Mouse (Mus musculus): ENCODE data around the gene Adh6a. TPM values are rescaled to one million over a fixed set of nuclear protein-coding genes. Genes with fewer than 3 reads are reported as not detected.

The Adh6a gene
- total RNA-seq (2018; cell fraction: chromatin; rRNA removed): not detected
- total RNA-seq (2018; cell fraction: cytosol; rRNA removed): not detected
- not detected for total RNA-seq (2018; cell fraction: nucleus; rRNA removed)
- polyA plus RNA-seq (2018): not detected in 3 replicates

GRCm38 (mm10) chr3:138312965-138313364 is at the start of gene Adh6a:
Gene Adh6a (plus strand): TSS chr3:138313286.
- Histone ChIP-seq H3K36me3 (ENCODE audit: inconsistent target) (no peaks in the 10 kb centered on the region), H3K4me3 (ENCODE audit: inconsistent target) (no peak within 1 kb of the TSS), H3K79me2 (ENCODE audit: inconsistent target) (no peaks in the 10 kb centered on the region), H3K27ac (no peak within 1 kb of the TSS)
- 91% methylated on average over 5 of the region's 5 CpGs for WGBS (ENCODE audit: missing documents)

- H3K79me2 ChIP-seq (ENCODE audit: inconsistent target): no peaks in the 10 kb centered on the region
- WGBS (ENCODE audit: missing documents): 93% methylated on average over 3 of the region's 3 CpGs
- H3K4me3 ChIP-seq (ENCODE audit: inconsistent target): no peak overlapping the region
- H3K36me3 ChIP-seq (ENCODE audit: inconsistent target): no peaks in the 10 kb centered on the region
- no peak overlapping the region for H3K27ac ChIP-seq
These were observed 48.4 kb upstream of the Adh6a start for GRCm38 (mm10) chr3:138264648-138265047.

GRCm38 (mm10) chr3:138270507-138270906 is 42.6 kb upstream of the Adh6a start:
- no peak overlapping the region for H3K27ac ChIP-seq
- H3K36me3 ChIP-seq (ENCODE audit: inconsistent target): no peaks in the 10 kb centered on the region
- no peak overlapping the region for H3K4me3 ChIP-seq (ENCODE audit: inconsistent target)
- H3K79me2 ChIP-seq (ENCODE audit: inconsistent target): no peaks in the 10 kb centered on the region
- 93% methylated on average over 1 of the region's 1 CpGs for WGBS (ENCODE audit: missing documents)

GRCm38 (mm10) chr3:138271297-138271696 is 41.8 kb upstream of the Adh6a start:
- Histone ChIP-seq H3K79me2 (ENCODE audit: inconsistent target) (no peaks in the 10 kb centered on the region), H3K27ac (no peak overlapping the region), H3K36me3 (ENCODE audit: inconsistent target) (no peaks in the 10 kb centered on the region), H3K4me3 (ENCODE audit: inconsistent target) (no peak overlapping the region)
- 100% methylated on average over 2 of the region's 2 CpGs for WGBS (ENCODE audit: missing documents)

GRCm38 (mm10) chr3:138273080-138273479 is 40.0 kb upstream of the Adh6a start:
- Histone ChIP-seq H3K79me2 (ENCODE audit: inconsistent target) (no peaks in the 10 kb centered on the region), H3K27ac (no peak overlapping the region), H3K4me3 (ENCODE audit: inconsistent target) (no peak overlapping the region), H3K36me3 (ENCODE audit: inconsistent target) (no peaks in the 10 kb centered on the region)
- WGBS (ENCODE audit: missing documents): 94% methylated on average over 7 of the region's 7 CpGs

GRCm38 (mm10) chr3:138275100-138275499 is 38.0 kb upstream of the Adh6a start:
- WGBS (ENCODE audit: missing documents): 88% methylated on average over 3 of the region's 3 CpGs
- H3K79me2 ChIP-seq (ENCODE audit: inconsistent target): no peaks in the 10 kb centered on the region

GRCm38 (mm10) chr3:138282556-138282955 is 30.5 kb upstream of the Adh6a start:
- H3K4me3 ChIP-seq (ENCODE audit: inconsistent target): no peak overlapping the region
- H3K36me3 ChIP-seq (ENCODE audit: inconsistent target): no peaks in the 10 kb centered on the region
- WGBS (ENCODE audit: missing documents): 95% methylated on average over 9 of the region's 9 CpGs
- H3K27ac ChIP-seq: no peak overlapping the region
- no peaks in the 10 kb centered on the region for H3K79me2 ChIP-seq (ENCODE audit: inconsistent target)

More at GRCm38 (mm10) chr3:138275100-138275499, 38.0 kb upstream of the Adh6a start:
- H3K36me3 ChIP-seq (ENCODE audit: inconsistent target): no peaks in the 10 kb centered on the region
- no peak overlapping the region for H3K4me3 ChIP-seq (ENCODE audit: inconsistent target)
- H3K27ac ChIP-seq: no peak overlapping the region

- H3K79me2 ChIP-seq (ENCODE audit: inconsistent target): no peaks in the 10 kb centered on the region
- no peak overlapping the region for H3K4me3 ChIP-seq (ENCODE audit: inconsistent target)
- WGBS (ENCODE audit: missing documents): 100% methylated on average over 1 of the region's 1 CpGs
- H3K27ac ChIP-seq: no peak overlapping the region
- no peaks in the 10 kb centered on the region for H3K36me3 ChIP-seq (ENCODE audit: inconsistent target)
These were observed 29.3 kb upstream of the Adh6a start for GRCm38 (mm10) chr3:138283831-138284230.

- Histone ChIP-seq H3K27ac (no peak overlapping the region), H3K4me3 (ENCODE audit: inconsistent target) (no peak overlapping the region), H3K79me2 (ENCODE audit: inconsistent target) (no peaks in the 10 kb centered on the region), H3K36me3 (ENCODE audit: inconsistent target) (no peaks in the 10 kb centered on the region)
- 93% methylated on average over 7 of the region's 7 CpGs for WGBS (ENCODE audit: missing documents)
These were observed 27.1 kb upstream of the Adh6a start for GRCm38 (mm10) chr3:138285986-138286385.

- Histone ChIP-seq H3K79me2 (ENCODE audit: inconsistent target) (no peaks in the 10 kb centered on the region), H3K36me3 (ENCODE audit: inconsistent target) (no peaks in the 10 kb centered on the region)
- 92% methylated on average over 4 of the region's 4 CpGs for WGBS (ENCODE audit: missing documents)
These were observed 25.4 kb upstream of the Adh6a start for GRCm38 (mm10) chr3:138287686-138288085.

GRCm38 (mm10) chr3:138290672-138291071 is 22.4 kb upstream of the Adh6a start:
- no peak overlapping the region for H3K4me3 ChIP-seq (ENCODE audit: inconsistent target)
- no peak overlapping the region for H3K27ac ChIP-seq
- H3K79me2 ChIP-seq (ENCODE audit: inconsistent target): no peaks in the 10 kb centered on the region
- WGBS (ENCODE audit: missing documents): 88% methylated on average over 2 of the region's 2 CpGs
- no peaks in the 10 kb centered on the region for H3K36me3 ChIP-seq (ENCODE audit: inconsistent target)

More at GRCm38 (mm10) chr3:138287686-138288085, 25.4 kb upstream of the Adh6a start:
- no peak overlapping the region for H3K4me3 ChIP-seq (ENCODE audit: inconsistent target)
- no peak overlapping the region for H3K27ac ChIP-seq

GRCm38 (mm10) chr3:138291529-138292117 is 21.5 kb upstream of the Adh6a start:
- WGBS (ENCODE audit: missing documents): 94% methylated on average over 3 of the region's 4 CpGs
- no peak overlapping the region for H3K4me3 ChIP-seq (ENCODE audit: inconsistent target)
- H3K79me2 ChIP-seq (ENCODE audit: inconsistent target): no peaks in the 10 kb centered on the region
- no peaks in the 10 kb centered on the region for H3K36me3 ChIP-seq (ENCODE audit: inconsistent target)
- H3K27ac ChIP-seq: no peak overlapping the region

- 89% methylated on average over 7 of the region's 7 CpGs for WGBS (ENCODE audit: missing documents)
- Histone ChIP-seq H3K79me2 (ENCODE audit: inconsistent target) (no peaks in the 10 kb centered on the region), H3K27ac (no peak overlapping the region), H3K36me3 (ENCODE audit: inconsistent target) (no peaks in the 10 kb centered on the region), H3K4me3 (ENCODE audit: inconsistent target) (no peak overlapping the region)
These were observed 19.7 kb upstream of the Adh6a start for GRCm38 (mm10) chr3:138293298-138293895.

- WGBS (ENCODE audit: missing documents): 94% methylated on average over 9 of the region's 9 CpGs
- H3K36me3 ChIP-seq (ENCODE audit: inconsistent target): no peaks in the 10 kb centered on the region
- no peaks in the 10 kb centered on the region for H3K79me2 ChIP-seq (ENCODE audit: inconsistent target)
- no peak overlapping the region for H3K4me3 ChIP-seq (ENCODE audit: inconsistent target)
- no peak overlapping the region for H3K27ac ChIP-seq
These were observed 13.0 kb upstream of the Adh6a start for GRCm38 (mm10) chr3:138300130-138300529.

- H3K79me2 ChIP-seq (ENCODE audit: inconsistent target): no peaks in the 10 kb centered on the region
- H3K36me3 ChIP-seq (ENCODE audit: inconsistent target): no peaks in the 10 kb centered on the region
- no peak overlapping the region for H3K4me3 ChIP-seq (ENCODE audit: inconsistent target)
- H3K27ac ChIP-seq: no peak overlapping the region
- WGBS (ENCODE audit: missing documents): 89% methylated on average over 4 of the region's 4 CpGs
These were observed 10.4 kb upstream of the Adh6a start for GRCm38 (mm10) chr3:138302676-138303075.
